Mouse (Mus musculus): ENCODE data around the gene Rfxank. TPM values are rescaled to one million over a fixed set of nuclear protein-coding genes. Genes with fewer than 3 reads are reported as not detected.

Gene Rfxank
- polyA plus RNA-seq, 1 experiment: not detected

DNA sequence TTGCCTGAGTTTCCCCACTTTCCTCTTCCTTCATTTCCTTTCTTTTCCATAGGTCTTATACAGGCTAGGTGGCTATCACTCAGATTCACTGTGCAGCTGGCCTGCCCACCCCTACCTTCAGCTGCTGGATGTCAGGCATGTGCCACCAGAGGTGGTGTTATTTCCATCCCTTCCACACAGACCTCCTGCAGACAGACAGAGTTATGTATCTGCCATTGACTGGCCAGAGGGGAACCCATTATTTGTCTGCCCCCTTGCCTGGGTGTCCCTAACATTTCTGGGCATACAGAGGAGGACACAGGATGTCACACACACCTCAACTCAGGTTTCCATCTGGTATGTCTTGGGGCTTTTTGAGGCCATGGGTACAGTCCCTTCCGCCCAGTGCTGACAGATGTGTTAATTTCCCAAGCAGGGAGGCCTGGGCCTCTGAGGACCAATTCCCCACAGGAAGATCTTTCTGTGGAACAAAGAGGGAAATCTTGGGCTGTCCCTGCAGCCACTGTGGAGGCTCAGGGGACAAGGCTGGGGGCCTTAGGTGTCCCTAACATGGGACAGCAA, 18.4 kb upstream of the Rfxank start:
- TF ChIP-seq POLR2A (IDR thresholded peaks at IDR 0.05; ENCODE audit: insufficient read depth, low read depth, low read length) (no peak), CTCF (IDR thresholded peaks at IDR 0.05; ENCODE audit: insufficient read depth, low read depth, low read length) (no peak)
- Histone ChIP-seq H3K4me3 (ENCODE audit: insufficient read depth, low read depth, low read length) (no peak overlapping the region), H3K4me1 (ENCODE audit: control insufficient read depth, insufficient read depth, low read length) (peaks cover 12% of the 10 kb centered on the region), H3K27ac (ENCODE audit: insufficient read depth, low read depth, low read length) (no peak overlapping the region)
- 97% methylated on average over 1 of the region's 1 CpGs for WGBS

DNA sequence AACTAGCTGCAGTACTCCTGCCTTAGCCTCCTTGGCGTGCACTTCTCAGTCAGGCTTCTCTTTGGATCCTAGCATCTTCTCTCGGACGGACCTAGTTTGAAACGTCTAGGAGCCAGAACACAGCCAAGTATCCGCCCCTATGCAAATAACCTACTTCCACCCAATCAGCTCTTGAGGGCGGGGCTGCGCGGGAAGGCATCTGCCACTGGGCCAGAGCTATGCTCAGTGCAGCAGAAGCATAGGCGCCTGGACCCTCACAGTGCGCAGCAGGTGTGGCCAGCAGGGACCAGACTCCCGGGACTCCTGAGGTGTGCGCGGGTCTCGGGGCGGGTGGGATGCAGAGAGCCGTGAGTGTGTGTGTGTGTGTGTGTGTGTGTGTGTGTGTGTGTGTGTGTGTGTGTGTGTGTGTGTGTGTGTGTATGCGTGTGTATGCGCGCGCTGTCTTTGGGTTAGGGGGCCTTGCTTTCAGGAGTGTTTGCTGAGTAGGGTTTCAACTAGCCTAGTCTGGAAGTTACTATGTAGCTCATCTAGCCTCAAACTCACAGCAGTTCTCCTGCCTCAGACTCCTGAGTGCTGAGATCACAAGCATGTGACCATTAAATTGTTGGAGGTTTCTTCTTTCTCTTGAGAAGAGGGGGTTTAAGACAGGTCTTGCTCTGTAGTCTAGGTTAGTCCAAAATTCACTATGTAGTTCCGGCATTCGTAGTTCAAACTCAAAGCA, 13.7 kb upstream of the Rfxank start:
- WGBS: 17% methylated on average over 22 of the region's 22 CpGs
- H3K4me3 ChIP-seq (ENCODE audit: insufficient read depth, low read depth, low read length): no peak overlapping the region
- peaks cover 5% of the 10 kb centered on the region for H3K4me1 ChIP-seq (ENCODE audit: control insufficient read depth, insufficient read depth, low read length)
- no peak for TF ChIP-seq CTCF (IDR thresholded peaks at IDR 0.05; ENCODE audit: insufficient read depth, low read depth, low read length)
- TF ChIP-seq POLR2A (IDR thresholded peaks at IDR 0.05; ENCODE audit: insufficient read depth, low read depth, low read length): no peak
- H3K27ac ChIP-seq (ENCODE audit: insufficient read depth, low read depth, low read length): no peak overlapping the region

DNA sequence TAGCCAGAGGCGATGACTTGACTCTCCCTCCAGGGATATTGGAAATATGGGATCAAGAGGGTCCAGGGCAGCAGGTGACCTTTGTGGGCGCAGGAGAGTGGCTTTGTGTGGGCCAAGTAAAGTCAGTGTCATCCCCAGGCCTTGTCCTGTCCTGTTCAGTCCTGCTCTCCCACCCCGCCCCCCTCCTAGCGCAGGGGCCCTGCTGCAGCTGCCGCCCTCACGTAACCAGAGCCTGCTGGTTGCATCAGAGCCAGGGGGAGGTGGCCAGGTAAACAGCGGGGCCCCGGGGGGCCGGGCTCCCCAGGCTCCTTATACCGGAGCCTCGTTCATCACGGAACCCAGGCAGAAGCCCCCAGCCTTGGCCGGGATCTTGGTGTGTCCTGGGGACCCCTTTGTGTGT, 11.2 kb upstream of the Rfxank start:
- Histone ChIP-seq H3K27ac (ENCODE audit: insufficient read depth, low read depth, low read length) (no peak overlapping the region), H3K4me1 (ENCODE audit: control insufficient read depth, insufficient read depth, low read length) (peaks cover 5% of the 10 kb centered on the region), H3K4me3 (ENCODE audit: insufficient read depth, low read depth, low read length) (no peak overlapping the region)
- WGBS: 20% methylated on average over 13 of the region's 13 CpGs
- no peak for TF ChIP-seq POLR2A (IDR thresholded peaks at IDR 0.05; ENCODE audit: insufficient read depth, low read depth, low read length)
- TF ChIP-seq CTCF (IDR thresholded peaks at IDR 0.05; ENCODE audit: insufficient read depth, low read depth, low read length): no peak

DNA sequence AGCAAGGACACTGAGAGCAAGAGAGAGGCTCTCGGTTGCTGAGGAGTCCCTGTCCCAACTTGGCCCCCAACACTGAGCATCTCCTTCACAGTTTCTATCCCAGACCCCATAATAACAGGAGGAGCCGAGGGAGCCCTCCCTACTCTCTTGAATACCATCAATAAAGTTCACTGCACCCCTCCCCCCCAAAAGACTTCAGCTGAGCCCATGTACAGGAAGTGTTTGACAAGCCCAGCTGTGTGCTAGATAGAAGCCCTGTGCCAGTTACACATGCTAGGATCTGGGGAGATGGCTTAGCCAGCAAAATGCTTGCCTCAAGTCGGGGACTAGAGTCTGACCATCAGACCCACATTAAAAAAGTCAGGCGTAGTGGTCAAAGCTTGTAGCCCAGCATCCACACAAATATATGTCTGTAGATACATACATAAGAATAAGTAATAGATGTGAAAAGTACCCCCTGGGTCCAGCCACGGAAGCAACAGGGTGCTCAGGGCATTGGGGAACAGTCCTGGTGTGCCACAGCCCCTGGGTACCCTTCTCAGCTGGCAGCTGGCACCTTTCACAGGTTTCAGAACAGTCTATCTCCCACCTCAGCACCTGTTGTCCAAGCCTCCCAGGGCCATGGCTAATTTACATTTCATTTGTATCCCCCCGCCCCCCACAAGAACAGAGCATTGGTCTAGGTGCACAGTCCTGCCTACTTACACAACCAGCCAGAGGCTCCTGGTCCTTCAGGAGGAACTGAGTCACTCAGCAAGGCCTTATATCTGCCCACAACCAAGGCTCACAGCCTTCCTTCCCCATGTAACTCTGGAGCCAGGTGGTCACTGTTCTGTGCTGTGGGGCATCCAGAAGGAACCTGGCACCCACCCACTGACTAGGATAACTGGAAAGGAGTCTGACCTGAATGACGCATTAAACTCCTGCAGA, 9.0 kb upstream of the Rfxank start:
- Histone ChIP-seq H3K4me3 (ENCODE audit: insufficient read depth, low read depth, low read length) (no peak overlapping the region), H3K27ac (ENCODE audit: insufficient read depth, low read depth, low read length) (no peak overlapping the region), H3K4me1 (ENCODE audit: control insufficient read depth, insufficient read depth, low read length) (peaks cover 5% of the 10 kb centered on the region)
- WGBS: 83% methylated on average over 7 of the region's 7 CpGs
- no peak for TF ChIP-seq CTCF (IDR thresholded peaks at IDR 0.05; ENCODE audit: insufficient read depth, low read depth, low read length)
- TF ChIP-seq POLR2A (IDR thresholded peaks at IDR 0.05; ENCODE audit: insufficient read depth, low read depth, low read length): no peak

DNA sequence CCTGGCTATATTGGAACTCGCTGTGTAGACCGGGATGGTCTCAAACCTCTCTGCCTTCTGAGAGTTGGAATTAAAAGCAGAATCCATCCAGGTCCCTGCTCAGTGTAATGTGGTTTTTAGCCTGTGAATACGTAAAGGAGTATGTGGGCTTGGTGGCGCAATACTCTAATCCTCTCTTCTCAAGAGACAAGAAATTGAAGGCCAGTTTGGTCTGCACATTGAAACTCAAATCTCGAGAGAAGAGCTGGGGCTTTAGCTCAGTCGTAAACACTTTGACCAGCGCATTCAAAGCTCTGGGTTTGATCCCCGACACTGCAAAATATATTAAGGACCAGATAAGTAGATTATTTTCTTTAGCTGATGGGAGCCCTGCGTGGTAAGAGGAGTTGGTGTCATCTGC, 1.0 kb upstream of the Rfxank start:
- H3K27ac ChIP-seq (ENCODE audit: insufficient read depth, low read depth, low read length): 0 out of 2 replicates have a peak overlapping the region, but pooled peaks have one; percentile 77
- peaks cover 11% of the 10 kb centered on the region; the same call in 1 of the 2 replicates for H3K4me1 ChIP-seq (ENCODE audit: control insufficient read depth, insufficient read depth, low read length)
- H3K4me3 ChIP-seq (ENCODE audit: insufficient read depth, low read depth, low read length): peak overlapping the region; percentile 95
- TF ChIP-seq POLR2A (IDR thresholded peaks at IDR 0.05; ENCODE audit: insufficient read depth, low read depth, low read length): no peak
- TF ChIP-seq CTCF (IDR thresholded peaks at IDR 0.05; ENCODE audit: insufficient read depth, low read depth, low read length): no peak
- WGBS: 6% methylated on average over 9 of the region's 9 CpGs

DNA sequence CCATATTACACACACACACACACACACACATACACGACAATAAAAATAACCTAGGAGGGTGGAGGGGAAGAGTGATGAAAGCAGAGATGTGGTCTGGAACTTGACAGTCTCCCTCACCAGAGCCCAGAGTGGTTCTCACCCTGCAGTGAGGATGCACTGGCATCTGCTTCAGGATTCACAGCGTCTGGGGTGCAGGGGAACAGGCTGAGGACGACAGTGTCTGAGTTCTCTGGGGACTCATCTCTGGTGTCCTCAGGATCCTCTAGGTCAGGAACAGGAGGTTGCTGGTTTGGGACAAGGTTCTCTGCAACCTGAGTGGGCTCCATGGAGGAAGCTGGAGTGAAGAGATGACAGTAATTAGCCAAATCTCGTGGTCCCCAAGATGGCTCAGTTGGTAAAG, 1.1 kb downstream of the Rfxank start:
- H3K4me1 ChIP-seq (ENCODE audit: control insufficient read depth, insufficient read depth, low read length): peaks cover 11% of the 10 kb centered on the region; the same call in 1 of the 2 replicates
- H3K4me3 ChIP-seq (ENCODE audit: insufficient read depth, low read depth, low read length): no peak overlapping the region
- no peak for TF ChIP-seq POLR2A (IDR thresholded peaks at IDR 0.05; ENCODE audit: insufficient read depth, low read depth, low read length)
- no peak for TF ChIP-seq CTCF (IDR thresholded peaks at IDR 0.05; ENCODE audit: insufficient read depth, low read depth, low read length)
- no peak overlapping the region for H3K27ac ChIP-seq (ENCODE audit: insufficient read depth, low read depth, low read length)
- 72% methylated on average over 4 of the region's 4 CpGs for WGBS

DNA sequence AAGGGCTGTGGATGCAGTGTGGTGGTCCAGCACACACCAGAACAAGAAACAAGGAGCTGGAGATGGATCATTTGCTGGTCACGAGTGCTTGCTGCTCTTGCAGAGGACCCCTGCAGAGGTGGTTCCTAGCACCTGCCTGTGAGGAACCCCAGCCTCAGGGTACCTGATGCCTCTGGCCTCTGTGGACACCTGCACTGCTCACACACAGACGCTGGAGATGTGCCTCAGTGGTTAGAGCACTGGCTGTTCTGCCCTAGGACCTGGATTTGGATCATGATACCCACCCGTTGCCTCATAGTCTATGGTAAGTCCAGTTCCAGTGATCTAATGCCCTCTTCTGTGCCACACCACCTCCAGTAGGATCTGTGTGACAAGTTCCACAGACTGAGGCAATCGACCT, 2.4 kb downstream of the Rfxank start:
- WGBS: 87% methylated on average over 4 of the region's 4 CpGs
- H3K4me3 ChIP-seq (ENCODE audit: insufficient read depth, low read depth, low read length): no peak overlapping the region
- TF ChIP-seq POLR2A (IDR thresholded peaks at IDR 0.05; ENCODE audit: insufficient read depth, low read depth, low read length) (no peak), CTCF (IDR thresholded peaks at IDR 0.05; ENCODE audit: insufficient read depth, low read depth, low read length) (no peak)
- no peak overlapping the region for H3K27ac ChIP-seq (ENCODE audit: insufficient read depth, low read depth, low read length)
- H3K4me1 ChIP-seq (ENCODE audit: control insufficient read depth, insufficient read depth, low read length): peaks cover 18% of the 10 kb centered on the region

DNA sequence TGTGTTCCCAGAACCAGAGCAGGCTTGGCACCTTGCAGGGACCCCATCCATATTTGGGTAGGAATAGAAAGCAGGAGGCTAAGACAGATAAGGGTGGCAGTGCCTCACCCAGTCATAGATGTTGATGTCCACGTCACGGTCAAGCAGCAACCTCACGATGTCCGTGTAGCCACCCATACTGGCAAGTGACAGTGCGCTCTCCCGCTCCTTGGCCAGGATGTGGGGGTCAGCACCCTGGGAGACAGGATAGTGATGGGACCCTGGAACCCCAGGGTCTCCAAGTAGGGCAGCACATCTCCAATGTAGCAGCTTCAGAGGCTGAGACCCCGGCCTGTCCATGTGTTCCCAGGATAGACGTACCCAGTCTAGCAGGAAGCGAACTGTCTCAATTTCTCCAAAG, 4.0 kb downstream of the Rfxank start:
- WGBS: 90% methylated on average over 9 of the region's 9 CpGs
- TF ChIP-seq CTCF (IDR thresholded peaks at IDR 0.05; ENCODE audit: insufficient read depth, low read depth, low read length) (no peak), POLR2A (IDR thresholded peaks at IDR 0.05; ENCODE audit: insufficient read depth, low read depth, low read length) (no peak)
- Histone ChIP-seq H3K27ac (ENCODE audit: insufficient read depth, low read depth, low read length) (no peak overlapping the region), H3K4me3 (ENCODE audit: insufficient read depth, low read depth, low read length) (no peak overlapping the region), H3K4me1 (ENCODE audit: control insufficient read depth, insufficient read depth, low read length) (peaks cover 23% of the 10 kb centered on the region)

DNA sequence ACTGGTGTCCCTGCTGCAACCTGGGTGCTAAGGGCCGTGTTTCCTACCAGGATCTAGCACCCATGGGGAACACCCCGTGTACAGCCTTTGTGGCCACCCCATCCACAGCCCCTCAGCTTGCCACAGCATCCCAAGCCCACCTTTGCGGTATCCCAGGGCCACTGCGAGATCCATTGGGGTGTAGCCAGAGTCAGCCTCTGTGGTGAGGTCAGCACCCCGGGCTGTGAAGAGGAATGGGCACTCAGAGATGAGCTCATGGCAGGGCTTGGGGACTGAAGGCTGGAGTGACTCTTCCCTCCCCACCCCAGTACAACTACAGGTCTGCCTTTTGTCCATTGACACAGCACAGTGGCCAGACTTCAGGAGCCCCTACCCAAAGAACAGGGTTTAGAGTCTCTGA, 4.9 kb downstream of the Rfxank start:
- WGBS: 91% methylated on average over 5 of the region's 5 CpGs

More for the DNA sequence above, 4.9 kb downstream of the Rfxank start:
- no peak overlapping the region for H3K27ac ChIP-seq (ENCODE audit: insufficient read depth, low read depth, low read length)
- TF ChIP-seq CTCF (IDR thresholded peaks at IDR 0.05; ENCODE audit: insufficient read depth, low read depth, low read length) (no peak), POLR2A (IDR thresholded peaks at IDR 0.05; ENCODE audit: insufficient read depth, low read depth, low read length) (no peak)
- no peak overlapping the region for H3K4me3 ChIP-seq (ENCODE audit: insufficient read depth, low read depth, low read length)
- H3K4me1 ChIP-seq (ENCODE audit: control insufficient read depth, insufficient read depth, low read length): peaks cover 31% of the 10 kb centered on the region

Data from olfactory bulb, adult 2 months (tissue).